Mouse (Mus musculus) adrenal gland, adult 2 months (tissue): ENCODE results near the gene Ilkap. TPM values are rescaled to one million over a fixed set of nuclear protein-coding genes. Genes with fewer than 3 reads are reported as not detected.

Source experiments
- DNase-seq: peaks from one replicate; pipeline ENCODE4 v3.0.0; 2021
- polyA plus RNA-seq: library from polyadenylated mRNA; depleted of rRNA; stranded (reverse); fragments of >200 nt; gene quantifications from 2 replicates; pipeline ENCODE4 v1.2.3, GENCODE M21; 2012; rRNA removed
- total RNA-seq, 2 experiments: library from RNA; stranded (reverse); gene quantifications; 2 replicates each; pipeline ENCODE4 v1.2.3; 2021

The Ilkap gene
- total and polyA plus RNA-seq, 3 experiments, result 88.8 to 122 (median 94.7) TPM

- peak; percentile 51 for DNase-seq
These were observed 33.6 kb downstream of the Ilkap start for GRCm38 (mm10) chr1:91364822-91365644.

GRCm38 (mm10) chr1:91362113-91362512, 36.5 kb downstream of the Ilkap start:
- no peak for DNase-seq

GRCm38 (mm10) chr1:91356105-91356504, 42.5 kb downstream of the Ilkap start:
- peak; percentile 44 for DNase-seq

- DNase-seq, result no peak
These were observed 46.3 kb downstream of the Ilkap start for GRCm38 (mm10) chr1:91352277-91352676.

GRCm38 (mm10) chr1:91351249-91351648, 47.4 kb downstream of the Ilkap start:
- DNase-seq, result no peak

- no peak for DNase-seq
These were observed 47.8 kb downstream of the Ilkap start, which contains the start of gene Klhl30 for GRCm38 (mm10) chr1:91350841-91351240. Gene Klhl30, plus strand, starts transcription at chr1:91351016.

- peak; percentile 71 for DNase-seq
These were observed 51.7 kb downstream of the Ilkap start for GRCm38 (mm10) chr1:91346892-91347291.

- peak; percentile 41 for DNase-seq
These were observed 53.5 kb downstream of the Ilkap start for GRCm38 (mm10) chr1:91344921-91345685.

GRCm38 (mm10) chr1:91344001-91344400, 54.6 kb downstream of the Ilkap start:
- DNase-seq, result no peak

GRCm38 (mm10) chr1:91337355-91337754, 61.3 kb downstream of the Ilkap start:
- no peak for DNase-seq

- no peak for DNase-seq
These were observed 65.0 kb downstream of the Ilkap start for GRCm38 (mm10) chr1:91333582-91333981.

GRCm38 (mm10) chr1:91332102-91332501, 66.5 kb downstream of the Ilkap start:
- no peak for DNase-seq

GRCm38 (mm10) chr1:91325488-91326042, 73.0 kb downstream of the Ilkap start:
- DNase-seq, result no peak

- peak; percentile 58 for DNase-seq
These were observed 74.0 kb downstream of the Ilkap start for GRCm38 (mm10) chr1:91324646-91325045.

Other genes with a start within 250 kb of the Ilkap start
- 10 to 100 TPM in 1 of 2 experiments, 1 to 10 TPM in 1; 8.0 to 10.7 TPM for gene Ramp1, start 219.0 kb downstream of the Ilkap start, total RNA-seq
- gene Ramp1, start 219.0 kb downstream of the Ilkap start, polyA plus RNA-seq, result 19.9 and 26.5 TPM in 2 replicates
- 100 to 1,000 TPM in 1 of 2 experiments, 10 to 100 TPM in 1; 64.8 to 109 TPM for gene Ube2f, start 148.5 kb downstream of the Ilkap start, total RNA-seq
- 11.7 and 13.9 TPM in 2 replicates for gene Ube2f, start 148.5 kb downstream of the Ilkap start, polyA plus RNA-seq
- gene Scly, start 100.5 kb downstream of the Ilkap start, total RNA-seq, result 10 to 100 TPM; 22.9 to 28.4 TPM
- gene Scly, start 100.5 kb downstream of the Ilkap start, polyA plus RNA-seq, result 15.1 and 20.7 TPM in 2 replicates
- gene Espnl, start 76.7 kb downstream of the Ilkap start, total RNA-seq, result under 1 TPM in 1 of 2 experiments, not detected in 1; 0.12 TPM
- gene Espnl, start 76.7 kb downstream of the Ilkap start, polyA plus RNA-seq, result 0.04 and 0.10 TPM in 2 replicates
- gene Klhl30, start 47.8 kb downstream of the Ilkap start, total RNA-seq, result 1 to 10 TPM; 1.0 to 2.1 TPM
- 3.1 and 3.3 TPM in 2 replicates for gene Klhl30, start 47.8 kb downstream of the Ilkap start, polyA plus RNA-seq
- gene Erfe, start 32.4 kb downstream of the Ilkap start, total RNA-seq, result 10 to 100 TPM in 1 of 2 experiments, 1 to 10 TPM in 1; 3.7 to 16.4 TPM
- gene Erfe, start 32.4 kb downstream of the Ilkap start, polyA plus RNA-seq, result 1.5 and 2.4 TPM in 2 replicates
- 100 to 1,000 TPM; 190 to 273 TPM for gene Hes6, start 15.2 kb upstream of the Ilkap start, total RNA-seq
- gene Hes6, start 15.2 kb upstream of the Ilkap start, polyA plus RNA-seq, result 252 and 309 TPM in 2 replicates
- 10 to 100 TPM; 22.2 to 68.7 TPM for gene Per2, start 60.5 kb upstream of the Ilkap start, total RNA-seq
- gene Per2, start 60.5 kb upstream of the Ilkap start, polyA plus RNA-seq, result 24.7 and 40.0 TPM in 2 replicates
- 10 to 100 TPM; 10.1 to 11.8 TPM for gene Traf3ip1, start 95.8 kb upstream of the Ilkap start, total RNA-seq
- gene Traf3ip1, start 95.8 kb upstream of the Ilkap start, polyA plus RNA-seq, result 6.2 and 6.8 TPM in 2 replicates
- 10 to 100 TPM; 17.8 to 22.0 TPM for gene Asb1, start 141.7 kb upstream of the Ilkap start, total RNA-seq
- gene Asb1, start 141.7 kb upstream of the Ilkap start, polyA plus RNA-seq, result 4.2 and 6.6 TPM in 2 replicates